Mouse (Mus musculus) layer of hippocampus, postnatal 10 days (tissue): ENCODE measurements around the gene Vps37c. TPM values are rescaled to one million over a fixed set of nuclear protein-coding genes. Genes with fewer than 3 reads are reported as not detected.

ENCODE experiments used
- DNase-seq, 2 experiments: peaks; one replicate each; pipeline ENCODE4 v3.0.0; 2021; ENCODE audit warnings: low spot score in 2 of 2
- total RNA-seq, 2 experiments: library from RNA; stranded (reverse); gene quantifications; 2 replicates each; pipeline ENCODE4 v1.2.3; 2021

Vps37c gene
- total RNA-seq, 2 experiments from 2014 or later: 24.6 to 26.9 TPM

DNA sequence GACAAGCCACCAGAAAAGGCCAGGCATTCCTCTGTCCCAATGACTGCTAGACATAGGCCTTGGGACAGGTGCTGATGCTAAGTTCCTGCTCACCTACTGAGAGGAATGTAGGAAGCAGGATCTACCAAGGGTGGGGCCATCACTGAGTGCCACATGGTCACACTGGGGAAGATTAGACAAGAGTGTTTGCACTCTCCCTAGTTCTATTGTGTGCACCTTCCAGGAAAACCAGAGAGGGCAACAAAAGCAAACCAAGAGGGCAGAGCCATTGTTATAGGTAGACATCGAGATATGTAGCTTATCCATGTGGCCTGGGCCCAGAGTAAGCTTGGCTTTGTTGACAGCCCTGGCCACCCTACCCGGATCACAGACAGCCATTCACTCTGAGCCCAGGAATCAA is 2.8 kb upstream of the Vps37c start:
- DNase-seq: no peak

DNA sequence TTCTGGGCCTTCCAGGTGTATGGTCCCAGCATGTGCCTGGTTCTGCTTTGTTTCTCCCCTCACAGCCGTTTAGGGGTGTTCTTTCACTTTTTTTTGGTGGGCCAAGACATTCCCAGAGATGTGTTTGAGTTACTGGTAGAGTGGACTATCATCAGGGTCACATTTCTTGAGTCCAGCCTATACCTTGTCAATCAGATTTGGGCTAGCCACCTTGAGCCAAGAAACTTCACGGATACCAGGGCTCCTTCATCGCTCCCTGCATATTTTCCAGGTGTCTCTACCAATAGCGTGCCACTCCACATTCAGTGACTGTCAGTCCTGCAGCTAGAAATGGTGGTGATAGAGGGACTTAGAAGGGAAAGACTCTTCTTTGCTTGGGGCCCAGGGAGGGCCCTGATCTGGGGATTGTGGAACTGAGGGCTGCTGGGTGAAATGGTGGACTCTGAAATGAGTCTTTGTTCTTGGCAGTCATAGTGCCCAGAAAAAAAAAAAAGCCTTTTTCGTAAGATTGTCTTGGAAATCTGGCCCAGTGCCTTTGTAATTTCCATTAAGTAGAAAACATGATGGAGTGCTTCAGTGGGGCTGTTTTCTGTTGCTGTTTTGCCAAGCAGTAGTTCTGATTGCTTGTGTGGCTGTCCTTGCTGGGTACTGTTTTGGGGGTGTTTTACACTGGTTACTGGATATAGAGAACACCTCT is 1.1 kb downstream of the Vps37c start:
- no peak for DNase-seq

DNA sequence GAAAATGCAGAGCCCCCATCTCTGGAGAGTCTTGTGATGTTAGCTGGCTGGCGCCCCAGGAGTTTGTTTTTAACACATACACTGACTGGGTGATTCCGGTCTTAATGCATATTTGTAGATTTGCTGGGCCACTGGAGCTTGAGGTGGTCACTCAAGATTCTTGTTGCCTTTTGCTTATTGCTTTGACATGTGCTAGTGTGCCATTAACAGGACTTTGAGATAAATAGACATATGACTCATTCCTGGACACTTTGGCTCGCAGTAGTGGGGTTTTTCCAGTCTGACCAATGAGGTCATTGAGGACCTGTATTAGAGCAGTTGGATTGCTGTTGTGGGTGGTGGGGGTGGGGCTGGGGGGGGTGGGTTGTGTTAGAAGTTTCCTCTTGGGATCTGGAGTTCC is 1.8 kb downstream of the Vps37c start:
- DNase-seq: no peak

DNA sequence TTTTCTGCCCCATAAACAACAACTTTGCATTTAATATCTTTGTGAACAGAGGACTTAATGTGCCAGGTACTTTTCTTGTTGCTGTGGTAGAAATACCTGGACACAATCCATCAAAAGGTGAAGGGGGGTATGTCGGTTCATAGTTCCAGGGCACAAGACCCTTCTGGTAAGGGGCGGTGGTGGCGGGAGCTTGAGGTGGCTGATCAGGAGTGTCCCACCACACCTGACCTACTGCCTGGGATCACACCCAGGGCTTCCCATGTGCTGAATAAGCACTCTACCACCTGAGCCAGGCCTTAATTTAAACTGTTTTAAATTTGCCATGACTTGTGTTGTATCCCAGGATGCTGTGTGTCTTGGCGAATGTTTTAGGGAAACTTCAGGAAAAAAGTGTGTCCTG is 2.6 kb downstream of the Vps37c start:
- DNase-seq: no peak

DNA sequence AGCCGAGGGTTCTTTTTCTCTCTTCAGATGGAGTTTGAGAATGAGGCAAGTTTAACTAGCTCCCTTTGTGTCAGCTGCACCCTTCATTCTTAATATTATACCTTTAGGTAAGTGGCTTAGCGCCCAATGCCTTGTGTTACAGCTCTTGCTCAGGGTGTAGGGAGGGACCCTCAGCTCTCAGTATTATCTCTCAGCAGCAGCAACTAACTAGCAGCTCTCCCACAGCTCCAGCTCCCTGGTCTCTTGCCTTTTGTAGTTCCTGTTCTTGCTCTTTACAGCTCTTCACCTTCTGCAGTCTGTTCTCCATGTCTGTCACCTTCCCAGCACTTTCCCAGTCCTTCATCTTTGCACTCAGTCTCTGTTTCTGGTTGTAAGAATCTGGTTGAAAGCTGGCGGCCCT is 3.1 kb downstream of the Vps37c start:
- DNase-seq: no peak

DNA sequence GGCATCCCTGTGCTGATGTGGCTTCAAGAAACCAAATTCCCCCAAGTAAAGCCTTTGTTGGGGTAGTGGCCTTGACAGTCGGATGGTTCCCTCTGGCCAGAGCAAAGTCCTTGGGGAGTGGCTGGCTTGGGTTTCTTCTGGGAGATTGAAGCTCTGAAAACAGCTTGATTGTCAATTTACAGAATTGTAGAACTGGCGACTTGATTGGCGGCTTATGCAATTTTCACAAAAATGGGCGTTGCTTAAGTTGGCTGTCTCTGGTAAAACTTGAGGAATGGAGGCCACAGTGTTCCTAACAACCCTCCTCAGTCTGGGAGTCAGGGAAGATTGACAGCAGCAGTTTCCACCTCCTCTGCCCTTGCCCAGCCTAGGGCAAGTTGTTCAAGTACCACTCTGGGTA is 3.8 kb downstream of the Vps37c start:
- no peak for DNase-seq

DNA sequence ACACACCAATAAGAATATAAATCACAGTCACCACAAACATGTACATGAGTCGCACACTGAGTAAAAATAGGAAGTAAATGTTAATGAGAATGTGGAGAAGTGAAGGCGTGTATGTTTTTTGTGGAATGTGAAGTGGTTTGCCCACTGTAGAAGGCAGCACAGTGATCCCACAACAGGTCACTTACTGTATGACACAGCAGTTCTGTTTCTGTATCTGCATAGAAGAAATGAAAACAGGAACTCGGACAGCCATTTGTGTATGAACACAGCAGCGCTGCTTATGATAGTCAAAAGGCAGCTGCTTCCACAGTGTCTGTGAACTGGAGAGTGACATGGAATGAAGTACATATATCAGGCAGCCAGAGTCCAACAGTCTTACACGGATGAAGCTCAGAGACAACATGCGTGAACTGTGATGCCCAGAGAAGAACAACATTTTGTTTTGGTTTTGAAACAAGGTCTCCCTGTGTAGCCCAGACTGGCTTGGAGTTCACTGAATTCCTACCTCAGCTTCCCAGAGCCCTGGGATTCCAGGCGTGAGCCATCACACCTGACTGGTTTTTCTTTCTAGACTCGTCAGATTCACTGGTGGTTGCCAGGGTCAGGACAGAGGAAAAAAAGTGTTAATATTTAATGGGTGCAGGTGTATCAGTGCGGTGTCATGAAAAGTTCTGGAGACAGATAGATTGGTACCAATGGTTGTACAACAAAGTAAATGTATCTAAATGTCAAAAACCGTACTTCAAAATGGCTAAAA is 5.6 kb downstream of the Vps37c start:
- DNase-seq: no peak

DNA sequence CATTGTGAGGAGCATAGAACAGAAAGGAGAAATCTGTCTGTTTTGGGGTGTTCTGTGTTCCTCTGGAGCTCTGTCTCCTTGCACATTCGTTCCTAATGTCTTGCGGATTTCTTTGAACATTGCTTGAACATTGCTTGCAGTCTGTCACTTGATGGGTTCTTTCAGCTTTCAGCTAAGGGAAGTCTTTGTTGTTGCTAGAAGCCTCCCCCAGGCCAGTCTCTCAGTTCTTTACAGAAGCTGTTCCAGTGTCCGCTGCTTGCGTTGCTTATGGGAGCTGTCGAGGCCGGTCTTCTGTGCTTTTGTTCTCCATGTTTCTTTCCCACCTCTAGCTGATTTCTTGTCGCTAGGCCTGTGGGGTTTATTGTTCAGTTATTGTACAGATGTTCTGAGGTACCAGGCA is 7.3 kb downstream of the Vps37c start:
- DNase-seq: no peak

DNA sequence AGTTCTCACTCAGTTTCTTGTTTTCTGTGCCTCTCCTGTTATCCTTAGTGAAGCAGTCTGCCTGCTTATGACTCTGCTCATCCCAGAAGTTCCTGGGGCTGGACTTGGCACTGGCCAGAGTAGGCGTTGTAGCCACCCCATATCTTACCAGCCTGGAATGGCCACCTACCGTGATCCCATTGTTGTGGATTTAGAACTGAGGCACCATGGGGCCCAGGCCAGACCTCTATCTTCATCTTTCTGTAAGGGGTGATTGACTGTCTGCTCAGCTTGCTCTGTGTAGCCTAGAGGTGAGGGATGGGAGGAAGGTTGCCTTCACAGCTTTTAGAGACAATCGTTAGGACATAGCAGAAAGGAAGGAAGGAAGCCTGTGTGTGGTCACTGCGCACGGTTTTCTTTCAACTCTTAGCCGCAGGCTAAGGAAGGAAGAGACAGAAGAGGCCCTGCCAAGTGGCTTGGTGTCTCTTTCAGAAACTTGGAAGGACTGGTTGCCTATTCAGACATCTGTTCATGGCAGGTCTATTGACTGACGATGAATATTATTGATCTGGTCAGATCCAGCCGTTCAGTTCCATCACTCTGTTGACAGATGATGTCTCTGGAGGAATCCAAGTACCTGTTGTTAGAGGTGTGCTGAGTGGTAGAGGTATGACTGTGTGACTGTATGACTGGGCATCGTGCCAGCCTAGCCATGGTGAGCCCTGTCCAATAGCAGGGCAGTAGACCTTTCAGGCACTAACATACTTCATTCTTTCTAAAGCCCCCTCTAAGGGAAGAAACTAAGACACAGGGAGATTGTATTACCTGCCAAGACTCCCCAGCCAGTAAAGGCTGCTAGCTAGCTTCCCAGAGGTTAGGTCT is 9.8 kb downstream of the Vps37c start:
- DNase-seq: no peak

DNA sequence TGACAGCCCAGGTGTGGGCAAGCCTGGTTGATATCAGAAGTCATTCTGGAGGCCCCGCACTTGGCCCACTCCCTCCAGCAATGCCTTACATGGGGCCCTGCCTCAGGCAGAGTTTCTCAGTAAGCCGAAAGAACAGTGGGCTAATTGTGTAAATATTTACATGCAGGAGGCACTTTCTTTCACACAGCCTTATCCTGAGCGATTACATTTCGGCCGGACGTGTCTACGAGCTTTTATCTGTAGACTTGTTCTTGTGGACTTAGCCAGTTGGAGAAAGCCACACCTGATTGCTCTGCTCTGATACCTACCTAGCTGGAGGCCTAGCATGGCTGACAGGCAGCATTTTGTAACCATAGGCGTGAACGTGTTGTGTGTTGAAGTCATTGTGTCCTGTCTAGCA is 11.3 kb downstream of the Vps37c start:
- no peak for DNase-seq

DNA sequence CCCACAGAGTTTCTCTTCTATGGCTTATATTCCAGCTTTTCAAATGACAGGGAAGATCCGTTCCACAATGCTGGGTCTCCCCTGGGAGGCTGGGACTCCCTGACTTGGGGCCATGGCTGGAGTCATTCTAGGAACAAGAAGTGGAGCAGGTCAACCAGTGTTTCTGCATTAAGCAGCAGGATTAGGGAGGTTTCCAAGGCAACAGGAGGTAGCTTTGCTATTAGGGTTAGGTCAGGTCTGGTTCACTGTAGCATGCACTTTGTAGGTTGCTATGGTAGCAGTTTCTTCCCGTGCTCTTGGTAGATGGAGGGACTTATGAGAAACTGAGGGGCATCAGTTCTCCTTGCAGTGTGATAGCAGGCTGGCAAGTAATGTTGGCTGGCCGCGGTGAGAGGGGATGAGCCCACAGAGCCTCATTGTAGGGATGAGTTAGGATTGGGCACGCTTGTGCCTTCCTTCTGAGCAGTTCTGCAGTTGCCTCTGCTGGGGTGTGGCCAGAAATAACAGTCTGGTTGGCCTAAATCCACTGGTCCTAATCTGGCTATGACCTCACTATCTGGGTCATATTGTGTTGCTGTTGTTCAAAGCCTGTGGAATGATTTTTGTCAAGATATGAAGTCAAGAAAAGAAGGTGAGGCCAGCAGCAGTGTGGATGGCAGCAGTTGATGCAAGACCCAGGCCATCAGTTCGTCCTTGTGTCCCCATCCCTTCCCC is 12.6 kb downstream of the Vps37c start:
- DNase-seq: no peak

DNA sequence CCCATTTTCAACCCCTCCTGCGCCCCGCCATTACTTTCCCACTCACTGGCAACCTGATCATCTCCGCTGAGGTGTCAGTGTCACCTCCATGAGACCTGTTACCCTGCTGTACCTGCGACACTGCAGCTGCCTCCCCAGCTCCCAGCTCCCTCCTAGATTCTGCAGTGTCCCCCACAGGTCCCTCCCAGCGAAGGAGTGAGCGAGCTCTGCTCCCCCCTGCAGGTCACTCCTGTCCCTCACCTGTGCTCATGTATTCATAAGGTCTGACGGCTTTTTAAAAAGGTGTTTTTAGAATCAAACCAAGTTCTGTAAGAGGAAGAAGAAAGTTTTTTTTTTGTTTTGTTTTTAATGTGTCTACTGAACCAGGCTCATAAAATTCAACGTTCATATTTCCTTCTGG is 13.6 kb downstream of the Vps37c start:
- DNase-seq: no peak

DNA sequence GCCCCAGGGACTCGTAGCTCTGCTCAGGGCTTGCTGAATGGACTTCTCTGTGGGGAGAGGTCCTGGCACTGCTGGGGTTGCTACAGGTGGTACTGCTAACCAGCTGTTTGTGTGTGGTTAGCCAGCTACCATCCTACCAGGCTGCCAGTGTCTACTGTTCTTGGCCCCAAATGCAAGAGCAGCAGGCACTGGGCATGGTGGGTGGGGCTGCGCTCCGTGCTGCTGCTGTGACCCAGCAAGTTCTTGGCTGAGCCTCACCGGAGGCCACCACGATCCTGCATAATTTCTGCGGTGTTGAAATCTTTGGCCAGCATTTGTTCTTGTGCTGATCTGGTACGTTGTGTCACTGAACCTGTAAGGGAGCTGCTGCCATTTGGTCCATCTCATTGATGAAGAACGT is 14.9 kb downstream of the Vps37c start:
- no peak for DNase-seq

DNA sequence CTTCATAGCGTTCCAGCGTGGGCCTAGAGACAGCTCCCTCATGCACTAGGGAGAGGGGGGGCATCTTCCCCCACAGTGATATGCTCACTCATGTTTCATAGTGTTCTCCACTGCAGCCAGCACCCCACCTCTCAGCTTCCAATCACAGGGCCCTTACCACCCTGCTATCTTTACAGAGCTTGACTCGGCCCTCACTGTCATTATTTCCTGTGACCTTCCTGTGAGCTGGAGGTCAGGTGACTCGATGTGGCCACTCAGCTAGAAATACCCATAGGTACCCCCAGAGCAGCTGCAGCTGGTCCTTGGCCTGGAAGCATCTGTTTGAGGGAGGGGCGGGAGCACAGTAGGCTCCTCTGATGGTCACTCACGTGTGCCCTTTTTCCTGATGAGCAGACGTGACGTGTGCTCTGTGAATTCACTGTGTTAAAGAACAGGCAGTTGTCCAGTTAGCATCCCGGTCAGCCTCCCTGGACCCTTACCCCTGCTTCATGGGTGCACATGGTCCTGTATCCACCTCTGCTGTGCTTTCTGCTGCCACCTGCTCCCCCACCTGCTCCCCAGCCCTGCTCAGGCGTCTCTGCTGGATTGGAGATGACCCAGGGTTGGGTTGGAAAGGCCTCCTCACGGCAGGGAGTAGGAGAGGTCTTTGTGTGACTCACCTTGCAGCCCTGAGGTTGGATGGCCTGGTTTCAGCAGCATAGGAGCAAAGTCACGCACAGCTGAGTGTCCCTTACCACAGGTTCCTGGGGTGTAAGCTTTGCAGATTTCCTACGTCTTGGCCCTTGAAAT is 18.7 kb downstream of the Vps37c start:
- no peak for DNase-seq

DNA sequence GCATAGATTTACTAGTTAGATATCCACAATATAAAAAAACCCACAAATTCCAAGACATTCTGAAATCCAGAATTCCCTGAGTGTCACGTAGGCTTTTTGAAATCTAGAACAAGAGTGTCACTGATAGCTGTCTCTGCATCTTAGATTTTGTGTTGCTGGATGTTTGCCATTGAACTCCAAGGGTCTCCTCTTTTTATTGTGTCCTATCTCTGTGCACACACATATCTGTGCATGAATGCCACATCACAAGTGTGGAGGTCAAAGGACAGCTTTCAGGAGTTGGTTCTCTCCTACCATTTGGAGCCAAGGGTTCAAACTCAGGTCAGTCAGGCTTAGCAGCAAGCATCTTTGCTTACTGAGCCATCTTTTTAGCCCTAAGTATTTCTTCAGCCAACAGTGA is 19.3 kb downstream of the Vps37c start:
- no peak for DNase-seq

DNA sequence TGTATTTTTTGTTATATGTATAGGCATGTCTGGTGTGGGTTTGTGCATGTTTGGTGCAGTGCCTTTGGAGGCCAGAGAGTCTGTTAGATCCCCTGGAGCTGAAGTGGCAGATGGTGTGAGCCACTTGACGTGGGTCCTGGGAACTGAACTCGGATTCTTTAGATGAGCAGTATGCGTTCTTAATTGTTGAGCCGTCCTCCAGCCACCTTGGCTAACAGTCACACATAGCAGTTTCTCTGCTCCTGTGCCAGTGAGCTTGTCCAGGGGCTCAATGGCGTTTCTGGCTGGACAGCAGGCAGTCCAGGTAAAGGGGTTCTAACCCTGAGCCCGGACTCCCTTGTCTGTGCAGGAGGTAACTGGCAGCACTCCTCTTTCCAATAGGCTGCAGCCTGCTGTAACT is 20.4 kb downstream of the Vps37c start:
- no peak for DNase-seq

DNA sequence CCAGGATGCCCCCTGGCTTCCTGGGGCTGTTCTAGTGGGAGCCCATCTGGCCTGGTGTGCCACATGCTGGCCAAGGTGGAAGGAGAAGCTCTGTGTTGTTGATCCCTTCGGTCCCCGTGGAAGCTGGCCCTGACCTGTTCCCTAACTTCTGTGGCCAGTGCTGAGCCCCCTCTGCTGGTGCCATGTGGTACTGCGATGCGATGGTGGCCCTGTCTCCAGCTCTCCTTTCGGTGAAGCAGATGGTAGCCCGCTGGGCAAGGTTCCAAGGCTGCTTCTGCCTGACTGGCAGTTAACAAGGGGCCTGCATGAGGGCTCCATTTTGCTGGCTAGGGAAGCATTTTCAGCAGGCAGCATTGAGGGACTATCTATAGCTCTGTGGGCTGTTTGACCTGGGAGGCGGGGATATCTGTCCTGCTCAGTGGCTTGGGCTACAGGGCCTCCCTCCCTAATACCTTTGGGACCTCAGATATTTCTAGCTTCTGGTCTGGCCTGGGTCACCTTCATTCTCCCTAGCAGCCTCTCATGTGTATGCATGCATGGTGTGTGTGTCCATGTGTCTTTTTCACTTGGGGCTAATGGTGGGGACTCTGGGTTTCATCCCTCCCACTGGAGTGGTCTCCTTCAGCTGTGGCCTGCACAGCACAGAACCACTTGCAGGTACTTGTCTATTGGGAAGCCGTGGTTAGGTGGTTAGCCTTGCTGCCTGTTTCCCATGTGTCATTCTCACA is 21.0 kb downstream of the Vps37c start:
- peak; percentile 100 for DNase-seq

DNA sequence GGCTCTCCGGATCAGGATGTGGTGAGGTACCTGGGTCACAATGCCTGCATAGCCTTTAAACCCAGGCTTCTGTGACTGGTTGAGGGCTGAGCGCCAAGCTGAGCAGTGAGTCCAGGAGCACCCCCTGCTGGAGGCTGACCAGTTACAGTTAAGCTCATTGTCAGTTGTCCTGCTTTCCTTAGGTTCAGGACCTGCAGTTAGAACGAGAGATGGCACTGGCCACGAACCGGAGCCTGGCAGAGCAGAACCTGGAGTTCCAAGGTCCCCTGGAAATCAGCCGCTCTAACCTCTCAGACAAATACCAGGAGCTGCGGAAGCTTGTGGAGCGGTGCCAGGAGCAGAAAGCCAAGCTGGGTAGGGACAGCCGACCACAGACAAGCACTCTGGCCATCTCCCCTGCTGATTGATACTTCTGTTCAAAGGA is 21.6 kb downstream of the Vps37c start:
- DNase-seq: peak; percentile 76 to 84

DNA sequence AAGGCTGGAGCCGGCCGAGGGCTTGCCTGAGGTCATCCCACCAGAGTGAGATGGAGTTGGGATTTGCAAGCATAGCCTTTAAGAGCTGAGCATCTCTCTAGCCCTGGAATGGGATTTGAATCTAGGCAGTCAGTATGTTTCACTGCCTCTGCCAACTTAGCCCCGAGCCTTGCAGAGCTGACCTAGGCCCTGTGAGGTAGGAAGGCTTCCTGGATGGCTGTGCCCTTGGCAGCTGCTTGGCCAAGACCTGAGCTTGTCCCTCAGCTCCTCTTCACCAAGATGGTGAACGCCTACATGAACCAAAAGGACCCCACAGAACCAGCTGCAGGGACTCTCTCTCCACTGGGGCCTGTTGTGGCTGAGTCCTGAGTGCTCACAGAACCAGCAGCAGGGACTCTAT is 22.2 kb downstream of the Vps37c start:
- no peak for DNase-seq

DNA sequence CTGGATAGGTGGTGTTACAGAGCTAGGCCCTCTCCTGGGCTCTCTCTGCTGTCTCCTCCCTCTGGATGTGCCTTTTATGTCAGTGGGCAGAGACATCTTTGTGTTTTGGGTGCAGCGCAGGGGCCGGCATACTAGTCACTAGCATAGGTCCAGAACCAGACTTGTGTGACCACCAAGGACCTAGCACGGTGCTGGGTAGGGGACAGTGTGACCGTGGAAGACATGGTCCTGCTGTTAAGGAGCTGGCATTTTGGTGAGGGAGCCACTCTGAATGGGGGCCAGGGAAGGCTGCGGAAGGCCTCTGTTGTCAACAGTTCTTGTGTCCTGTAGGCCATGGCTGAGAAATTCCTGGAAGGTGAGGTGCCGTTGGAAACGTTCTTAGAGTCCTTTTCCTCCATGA is 23.7 kb downstream of the Vps37c start:
- DNase-seq: no peak
